Mouse (Mus musculus) forebrain, postnatal 0 days (tissue): Measurements from ENCODE around the gene Cope. TPM values are rescaled to one million over a fixed set of nuclear protein-coding genes. Genes with fewer than 3 reads are reported as not detected.

Source experiments
- ATAC-seq: fragments of 200-750 bp; cut with Nextera tagmentation; 2 replicates; pipeline ENCODE4 v1.8.0; 2017; ENCODE audit warnings: mild to moderate bottlenecking, moderate library complexity
- DNase-seq: peaks from one replicate; pipeline ENCODE4 v3.0.0-alpha.2; 2015
- H3K27ac ChIP-seq: fragments of 300-500 bp; sonication (generic); 2 replicates; pipeline ENCODE4 v1.5.1; 2014; ENCODE audit warnings: low read depth, mild to moderate bottlenecking, antibody characterized with exemption, low read length, moderate library complexity, mixed read lengths
- H3K27me3 ChIP-seq: fragments of 300-500 bp; sonication (generic); 2 replicates; pipeline ENCODE4 v1.6.1; 2014; ENCODE audit warnings: mild to moderate bottlenecking, low read length, mixed read lengths; ENCODE audit not compliant: insufficient read depth
- H3K36me3 ChIP-seq: fragments of 300-500 bp; sonication (generic); 2 replicates; pipeline ENCODE4 v1.6.1; 2014; ENCODE audit warnings: mild to moderate bottlenecking, moderate library complexity; ENCODE audit not compliant: insufficient read depth
- H3K4me1 ChIP-seq: fragments of 300-500 bp; sonication (generic); 2 replicates; pipeline ENCODE4 v1.6.1; 2014; ENCODE audit warnings: antibody characterized with exemption; ENCODE audit not compliant: insufficient read depth
- H3K4me2 ChIP-seq: fragments of 300-500 bp; sonication (generic); 2 replicates; pipeline ENCODE4 v1.6.1; 2014; ENCODE audit warnings: low read depth, mild to moderate bottlenecking, moderate library complexity
- H3K4me3 ChIP-seq: fragments of 300-500 bp; sonication (generic); 2 replicates; pipeline ENCODE4 v1.5.1; 2014; ENCODE audit warnings: low read depth, low read length, mixed read lengths
- H3K9ac ChIP-seq: fragments of 300-500 bp; sonication (generic); 2 replicates; pipeline ENCODE4 v1.6.1; 2014; ENCODE audit warnings: mild to moderate bottlenecking
- H3K9me3 ChIP-seq: fragments of 300-500 bp; sonication (generic); 2 replicates; pipeline ENCODE4 v1.6.1; 2016; ENCODE audit warnings: low read length
- CTCF ChIP-seq: sonication (generic); IDR thresholded peaks from 2 replicates; pipeline ENCODE4 v1.5.1; 2016; ENCODE audit warnings: antibody characterized with exemption, control low read depth, low read depth
- WGBS: fragments of 180-500 bp; shearing (Covaris S2); extraction: QIAGEN DNeasy Blood & Tissue Kit; methylation state at CpG from one replicate; pipeline ENCODE4 v1.1.7; 2014; 5-methylcytosine and 5-hydroxymethylcytosine counted together
- polyA plus RNA-seq: library from polyadenylated mRNA; unstranded; fragments of >200 nt; fragmentation: Nextera tagmentation; extraction: Ambion mirVana; gene quantifications from 2 replicates; pipeline ENCODE4 v1.2.1, GENCODE M21; 2015
- total RNA-seq: library from RNA; depleted of rRNA; stranded (reverse); fragments of >200 nt; gene quantifications from 2 replicates; pipeline ENCODE4 v1.2.3, GENCODE M21; 2014

The Cope gene
- total and polyA plus RNA-seq, 2 experiments from 2014 or later: 86.6 to 259 TPM

DNA sequence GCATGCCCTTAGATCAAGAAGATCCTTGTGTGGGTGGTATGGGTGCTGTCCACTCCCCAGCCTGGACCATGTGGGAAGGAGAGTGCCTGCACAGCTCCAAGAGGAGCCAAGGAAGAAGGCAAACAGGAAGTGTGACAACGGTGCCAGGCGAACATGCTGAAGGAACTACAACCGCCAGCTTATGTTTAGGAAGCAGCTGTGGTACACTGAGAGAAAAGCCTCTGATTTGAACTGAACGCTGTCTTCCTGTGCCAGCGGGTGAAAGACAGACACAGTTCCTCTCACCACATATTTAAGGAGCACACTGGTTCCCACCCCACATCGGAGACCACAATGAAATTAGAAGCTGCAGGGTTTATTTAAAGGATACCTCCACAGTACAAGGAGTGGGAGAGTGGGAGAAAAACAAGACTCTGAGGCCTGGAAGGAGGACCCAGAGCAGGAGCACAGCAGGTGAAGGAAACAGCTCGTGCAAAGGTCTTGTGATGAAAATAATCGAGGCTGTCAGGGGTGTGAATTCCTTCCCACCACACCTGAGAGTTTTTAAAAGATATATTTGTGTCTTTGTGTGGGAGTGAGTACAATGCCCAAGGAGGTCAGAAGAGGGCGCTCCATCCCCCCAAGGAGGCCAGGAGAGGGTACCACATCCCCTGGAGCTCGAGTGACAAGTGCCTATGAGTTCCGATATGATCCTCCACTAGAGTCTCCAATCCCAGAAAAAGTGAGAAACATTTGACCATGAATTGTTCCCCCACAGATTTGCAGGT is 33.3 kb upstream of the Cope start:
- no peak overlapping the region for H3K4me3 ChIP-seq
- H3K9me3 ChIP-seq: no peaks in the 10 kb centered on the region
- H3K27me3 ChIP-seq: no peaks in the 10 kb centered on the region
- DNase-seq (peak; percentile 27), ATAC-seq (peak; percentile 44)
- H3K9ac ChIP-seq: no peak overlapping the region
- peak overlapping the region; percentile 40; the same call in 1 of the 2 replicates for H3K27ac ChIP-seq
- no peak overlapping the region for H3K4me2 ChIP-seq
- TF ChIP-seq CTCF: peak; percentile 43
- no peaks in the 10 kb centered on the region for H3K4me1 ChIP-seq
- WGBS: 52% methylated on average over 11 of the region's 11 CpGs
- H3K36me3 ChIP-seq: peaks cover 23% of the 10 kb centered on the region

DNA sequence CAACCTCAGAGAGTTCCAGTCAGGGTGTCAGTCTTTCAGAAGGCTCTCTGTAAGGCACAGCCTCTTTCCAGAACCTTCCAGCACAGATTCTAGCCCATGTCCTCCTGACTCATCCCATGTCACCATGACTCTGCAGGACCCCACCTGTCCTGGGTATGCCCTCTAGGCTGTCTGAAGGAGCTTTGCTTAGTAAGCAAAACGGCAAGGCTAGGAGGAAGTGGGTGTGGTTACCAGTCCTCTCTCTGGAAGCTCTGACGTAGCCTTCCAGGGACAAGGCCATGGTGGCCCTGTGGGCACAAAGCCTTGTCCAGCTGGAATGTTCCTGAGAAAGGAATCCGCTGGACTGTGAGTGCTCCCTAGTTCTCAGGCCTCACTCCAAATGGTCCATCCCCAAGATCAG is 29.4 kb upstream of the Cope start:
- 74% methylated on average over 3 of the region's 3 CpGs for WGBS
- no peak for ATAC-seq
- no peak overlapping the region for H3K9ac ChIP-seq
- no peaks in the 10 kb centered on the region for H3K4me1 ChIP-seq
- no peak overlapping the region for H3K4me3 ChIP-seq
- no peaks in the 10 kb centered on the region for H3K36me3 ChIP-seq
- H3K27me3 ChIP-seq: no peaks in the 10 kb centered on the region
- H3K9me3 ChIP-seq: no peaks in the 10 kb centered on the region
- H3K4me2 ChIP-seq: no peak overlapping the region
- no peak for DNase-seq
- TF ChIP-seq CTCF: no peak
- no peak overlapping the region for H3K27ac ChIP-seq

GRCm38 (mm10) chr8:70274350-70274749 is 28.0 kb upstream of the Cope start:
- no peak overlapping the region for H3K4me2 ChIP-seq
- H3K9ac ChIP-seq: no peak overlapping the region
- ATAC-seq: no peak
- no peak for TF ChIP-seq CTCF
- no peak overlapping the region for H3K4me3 ChIP-seq
- H3K36me3 ChIP-seq: no peaks in the 10 kb centered on the region
- no peaks in the 10 kb centered on the region for H3K4me1 ChIP-seq
- H3K27ac ChIP-seq: no peak overlapping the region
- no peaks in the 10 kb centered on the region for H3K9me3 ChIP-seq
- no peaks in the 10 kb centered on the region for H3K27me3 ChIP-seq
- no peak for DNase-seq

GRCm38 (mm10) chr8:70276476-70276875 is 25.8 kb upstream of the Cope start:
- H3K4me2 ChIP-seq: no peak overlapping the region
- 88% methylated on average over 3 of the region's 3 CpGs for WGBS
- H3K36me3 ChIP-seq: no peaks in the 10 kb centered on the region
- H3K4me1 ChIP-seq: no peaks in the 10 kb centered on the region
- no peaks in the 10 kb centered on the region for H3K27me3 ChIP-seq
- H3K9me3 ChIP-seq: no peaks in the 10 kb centered on the region
- DNase-seq (no peak), ATAC-seq (no peak)
- no peak overlapping the region for H3K4me3 ChIP-seq
- no peak overlapping the region for H3K27ac ChIP-seq
- TF ChIP-seq CTCF: no peak
- H3K9ac ChIP-seq: no peak overlapping the region

DNA sequence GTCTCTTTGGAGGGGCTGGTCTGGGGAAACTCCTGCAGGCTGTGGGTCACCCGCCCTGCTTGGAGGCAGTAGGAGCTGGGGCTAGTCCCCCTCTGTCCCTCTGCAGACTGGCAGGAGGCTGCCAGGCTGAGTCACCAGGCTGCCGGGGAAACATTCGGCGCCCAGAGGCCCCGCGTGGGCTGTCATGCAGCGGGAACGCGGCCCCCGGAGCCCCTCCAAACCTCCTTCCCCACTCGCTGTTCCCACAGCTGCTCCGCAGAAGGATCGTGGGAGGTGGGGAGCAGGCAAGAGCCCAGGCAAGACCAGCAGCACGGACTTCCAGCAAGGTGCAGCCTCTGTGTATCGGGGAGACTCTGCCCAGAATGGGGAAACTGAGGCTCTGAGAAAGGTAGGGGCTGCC is 24.1 kb upstream of the Cope start:
- H3K4me1 ChIP-seq: no peaks in the 10 kb centered on the region
- 60% methylated on average over 15 of the region's 15 CpGs for WGBS
- H3K4me2 ChIP-seq: no peak overlapping the region
- H3K36me3 ChIP-seq: no peaks in the 10 kb centered on the region
- no peaks in the 10 kb centered on the region for H3K27me3 ChIP-seq
- H3K9me3 ChIP-seq: no peaks in the 10 kb centered on the region
- no peak overlapping the region for H3K4me3 ChIP-seq
- H3K9ac ChIP-seq: no peak overlapping the region
- DNase-seq (no peak), ATAC-seq (no peak)
- no peak overlapping the region for H3K27ac ChIP-seq
- TF ChIP-seq CTCF: no peak

DNA sequence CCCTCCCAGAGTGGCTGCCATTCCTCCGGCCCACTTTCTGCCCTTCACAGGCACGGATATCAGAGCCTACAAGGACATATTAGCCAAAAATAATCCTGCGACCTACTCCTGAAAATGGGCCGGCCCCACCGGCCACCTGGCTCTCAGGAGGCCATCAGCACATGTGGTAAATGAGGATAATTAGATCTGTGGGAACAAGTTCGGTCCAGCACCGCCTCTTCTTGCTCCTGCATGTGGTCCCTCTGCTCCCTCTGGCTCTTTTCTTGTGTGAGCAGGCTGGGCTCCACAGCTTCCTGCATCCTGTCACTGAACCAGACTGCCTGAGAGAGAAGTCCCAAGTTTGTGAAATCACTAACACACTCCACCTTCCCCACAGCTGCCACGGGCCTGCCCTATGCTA is 23.1 kb upstream of the Cope start:
- Histone ChIP-seq H3K27ac (no peak overlapping the region), H3K27me3 (no peaks in the 10 kb centered on the region), H3K9ac (no peak overlapping the region), H3K4me1 (no peaks in the 10 kb centered on the region), H3K4me3 (no peak overlapping the region), H3K36me3 (no peaks in the 10 kb centered on the region), H3K4me2 (no peak overlapping the region), H3K9me3 (no peaks in the 10 kb centered on the region)
- DNase-seq (no peak), ATAC-seq (no peak)
- WGBS: 60% methylated on average over 8 of the region's 8 CpGs
- TF ChIP-seq CTCF: no peak

DNA sequence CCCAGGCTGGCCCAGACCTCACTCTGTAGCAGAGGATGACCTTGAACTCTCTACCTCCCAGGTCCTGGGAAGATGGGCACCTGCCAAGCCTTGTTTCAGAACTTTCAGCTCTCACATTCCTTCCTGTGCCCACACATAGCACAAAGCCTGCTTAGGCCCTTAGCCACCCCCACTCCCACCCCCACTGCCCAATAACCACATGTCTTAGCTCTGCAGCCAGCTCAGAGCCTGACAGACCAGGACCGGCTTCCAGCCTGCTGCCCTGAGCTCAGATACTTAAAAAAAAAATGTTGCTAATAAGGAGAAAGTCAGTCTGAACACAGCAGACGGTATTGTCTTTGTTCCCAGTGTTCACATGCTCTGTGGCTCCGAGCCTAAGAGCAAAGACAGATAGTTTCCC is 21.3 kb upstream of the Cope start:
- TF ChIP-seq CTCF: no peak
- ATAC-seq (no peak), DNase-seq (no peak)
- H3K27ac ChIP-seq: no peak overlapping the region
- no peak overlapping the region for H3K9ac ChIP-seq
- no peaks in the 10 kb centered on the region for H3K9me3 ChIP-seq
- H3K4me1 ChIP-seq: no peaks in the 10 kb centered on the region
- no peak overlapping the region for H3K4me3 ChIP-seq
- H3K27me3 ChIP-seq: no peaks in the 10 kb centered on the region
- WGBS: 27% methylated on average over 3 of the region's 3 CpGs
- H3K4me2 ChIP-seq: no peak overlapping the region
- H3K36me3 ChIP-seq: 0 out of 2 replicates have a peak, but pooled peaks cover 4% of the 10 kb centered on the region
